In genomic region chr8:105349096-105349771, GRCm38 (mm10) we compare ENCODE assay signal across 8 mouse cellular contexts. TPM values are rescaled to one million over a fixed set of nuclear protein-coding genes. Genes with fewer than 3 reads are reported as not detected.
DNase-seq lines count a peak whose midpoint lies in the region; ATAC-seq and TF ChIP-seq lines count a peak whose summit lies in the region.

No protein-coding gene starts in this region.

- H3K9ac ChIP-seq in heart, adult 2 months (ENCODE audit: low read depth, low read length): peak overlapping the region; percentile 75
- peak overlapping the region; percentile 54 for H3K9ac ChIP-seq in liver, embryonic 12.5 days

- TF ChIP-seq POLR2A in heart, adult 2 months (IDR thresholded peaks at IDR 0.05; ENCODE audit: insufficient read depth, low read depth, low read length): no peak

- H3K4me1 ChIP-seq in heart, adult 2 months (ENCODE audit: control insufficient read depth, insufficient read depth, low read length): peaks cover 4% of the 10 kb centered on the region
- H3K4me1 ChIP-seq in liver, embryonic 12.5 days: peaks cover 51% of the 10 kb centered on the region

- intact Hi-C loops in heart, adult 2 months (cut with DNase I): no loop called here

- no peaks in the 10 kb centered on the region; the same call in none of the 2 replicates for H3K36me3 ChIP-seq in heart, adult 2 months (ENCODE audit: control insufficient read depth, insufficient read depth, low read length)
- peaks cover 17% of the 10 kb centered on the region for H3K36me3 ChIP-seq in C2C12 (ENCODE audit: control insufficient read depth, insufficient read depth)
- H3K36me3 ChIP-seq in liver, embryonic 12.5 days: no peaks in the 10 kb centered on the region

- H3K4me3 ChIP-seq in heart, adult 2 months: peak overlapping the region; percentile 98
- peak overlapping the region; percentile 77 for H3K4me3 ChIP-seq in C2C12 (ENCODE audit: insufficient read depth, poor library complexity, severe bottlenecking)
- peak overlapping the region; percentile 70 for H3K4me3 ChIP-seq in liver, embryonic 12.5 days

- no peaks in the 10 kb centered on the region for H3K9me3 ChIP-seq in liver, embryonic 12.5 days (replicated peaks)

- H3K27me3 ChIP-seq in heart, adult 2 months (ENCODE audit: control insufficient read depth, insufficient read depth, low read length): peaks cover 1% of the 10 kb centered on the region; the same call in 1 of the 2 replicates
- H3K27me3 ChIP-seq in C2C12 (ENCODE audit: control insufficient read depth, insufficient read depth, insufficient read length): no peaks in the 10 kb centered on the region
- peaks cover 91% of the 10 kb centered on the region for H3K27me3 ChIP-seq in liver, embryonic 12.5 days (replicated peaks)

- peak overlapping the region; percentile 98 for H3K4me2 ChIP-seq in liver, embryonic 12.5 days

- peaks cover 46% of the 10 kb centered on the region for H3K79me3 ChIP-seq in C2C12 (ENCODE audit: low read depth)

- peak overlapping the region; percentile 95 for H3ac ChIP-seq in C2C12 (ENCODE audit: control insufficient read depth, insufficient read length, low read depth)

- no peaks in the 10 kb centered on the region for H3K79me2 ChIP-seq in heart, adult 2 months (replicated peaks; ENCODE audit: control insufficient read depth, insufficient read depth, low read length)
- H3K79me2 ChIP-seq in C2C12 (ENCODE audit: control insufficient read depth, insufficient read depth): peaks cover 91% of the 10 kb centered on the region

- H3K27ac ChIP-seq in heart, adult 2 months: no peak overlapping the region
- no peak overlapping the region for H3K27ac ChIP-seq in liver, embryonic 12.5 days

- no peak for TF ChIP-seq EP300 in heart, adult 2 months (IDR thresholded peaks at IDR 0.05; ENCODE audit: insufficient read depth, low read depth, low read length)

- WGBS in heart, adult 2 months: 3% methylated on average over 30 of the region's 48 CpGs
- 3% methylated on average over 40 of the region's 48 CpGs for WGBS in liver, embryonic 12.5 days (ENCODE audit: insufficient replicate concordance)

- ATAC-seq in granulocyte monocyte progenitor cell, adult 5-6 weeks (replicated peaks; ENCODE audit: poor library complexity, severe bottlenecking): 0 out of 2 replicates have a peak, but pooled peaks have one; percentile 3
- ATAC-seq in liver, embryonic 12.5 days: no peak

- DNase-seq in heart, adult 2 months: peak; percentile 42 to 50
- no peak for DNase-seq in heart, postnatal 4 days
- DNase-seq in cerebellum, adult 11-12 months: peak; percentile 74
- DNase-seq in right cerebral cortex, postnatal 4 days: peak; percentile 63
- DNase-seq in ovary, postnatal 36 days (ENCODE audit: low spot score): no peak

- no peak for TF ChIP-seq CTCF in heart, adult 2 months (IDR thresholded peaks at IDR 0.05)
- TF ChIP-seq CTCF in C2C12 (IDR thresholded peaks at IDR 0.05; ENCODE audit: control insufficient read depth, insufficient read depth, insufficient read length): no peak

TF ChIP-seq in C2C12, 6 proteins besides CTCF, POLR2A, EP300 and RAD21:
- TF ChIP-seq MYOD1 (IDR thresholded peaks at IDR 0.05; ENCODE audit: control insufficient read depth, insufficient read length, low read depth) (no peak), MYOG (IDR thresholded peaks at IDR 0.05; ENCODE audit: control insufficient read depth, extremely low read depth, insufficient read length) (no peak), FOSL1 (IDR thresholded peaks at IDR 0.05; ENCODE audit: insufficient read depth, low read length, poor library complexity, severe bottlenecking) (no peak), CEBPB (IDR thresholded peaks at IDR 0.05; ENCODE audit: low read depth) (no peak), MAX (IDR thresholded peaks at IDR 0.05) (peak; percentile 44), USF1 (IDR thresholded peaks at IDR 0.05; ENCODE audit: low read depth) (no peak)

RNA-seq across cellular contexts. Expression of gene Slc9a5, which starts 0.6 kb away (rescaled TPM):
- total RNA-seq in heart, adult 2 months (2021): under 1 TPM; 0.36 to 0.37 TPM
- polyA plus RNA-seq in heart, adult 2 months (2012; rRNA removed): 1.7 and 2.1 TPM in 2 replicates
- total RNA-seq in heart, postnatal 4 days (2021): 1 to 10 TPM; 3.3 to 3.5 TPM
- 6.6 TPM for polyA plus RNA-seq in C2C12 (2012; fragmentation: generic; extraction: Trizol)
- 0.82 and 3.8 TPM in 2 replicates for total RNA-seq in granulocyte monocyte progenitor cell, adult 5-6 weeks (2014; fragmentation: Nextera tagmentation)
- 0.41 and 0.73 TPM in 2 replicates for total RNA-seq in granulocyte monocyte progenitor cell, adult 5-6 weeks (2017)
- polyA plus RNA-seq in liver, embryonic 12.5 days (2016; fragmentation: Nextera tagmentation; extraction: Ambion mirVana): 0.42 and 0.48 TPM in 2 replicates

RNA-seq across cellular contexts. Expression of gene Fhod1, which starts 1.5 kb away (rescaled TPM):
- 1 to 10 TPM; 4.4 to 6.9 TPM for total RNA-seq in heart, adult 2 months (2021)
- polyA plus RNA-seq in heart, adult 2 months (2012; rRNA removed): 14.2 and 17.3 TPM in 2 replicates
- 10 to 100 TPM in 1 of 2 experiments, 1 to 10 TPM in 1; 9.0 to 10.4 TPM for total RNA-seq in heart, postnatal 4 days (2021)
- polyA plus RNA-seq in C2C12 (2012; fragmentation: generic; extraction: Trizol): 30.7 TPM
- 7.0 and 12.9 TPM in 2 replicates for total RNA-seq in granulocyte monocyte progenitor cell, adult 5-6 weeks (2014; fragmentation: Nextera tagmentation)
- total RNA-seq in granulocyte monocyte progenitor cell, adult 5-6 weeks (2017): 2.5 and 2.6 TPM in 2 replicates
- 1.2 and 1.4 TPM in 2 replicates for polyA plus RNA-seq in liver, embryonic 12.5 days (2016; fragmentation: Nextera tagmentation; extraction: Ambion mirVana)

RNA-seq across cellular contexts. Expression of gene Tmem208, which starts 23.1 kb away (rescaled TPM):
- 10 to 100 TPM; 24.1 to 26.6 TPM for total RNA-seq in heart, adult 2 months (2021)
- 43.6 and 51.9 TPM in 2 replicates for polyA plus RNA-seq in heart, adult 2 months (2012; rRNA removed)
- total RNA-seq in heart, postnatal 4 days (2021): 10 to 100 TPM; 29.8 to 32.3 TPM
- 122 TPM for polyA plus RNA-seq in C2C12 (2012; fragmentation: generic; extraction: Trizol)
- 82.8 and 106 TPM in 2 replicates for total RNA-seq in granulocyte monocyte progenitor cell, adult 5-6 weeks (2014; fragmentation: Nextera tagmentation)
- total RNA-seq in granulocyte monocyte progenitor cell, adult 5-6 weeks (2017): 37.1 and 64.8 TPM in 2 replicates
- polyA plus RNA-seq in liver, embryonic 12.5 days (2016; fragmentation: Nextera tagmentation; extraction: Ambion mirVana): 106 and 109 TPM in 2 replicates

RNA-seq across cellular contexts. Expression of gene Lrrc29, which starts 23.2 kb away (rescaled TPM):
- total RNA-seq in heart, adult 2 months (2021): 1 to 10 TPM in 1 of 2 experiments, under 1 TPM in 1; 0.93 to 1.1 TPM
- polyA plus RNA-seq in heart, adult 2 months (2012; rRNA removed): 1.6 and 2.2 TPM in 2 replicates
- total RNA-seq in heart, postnatal 4 days (2021): 1 to 10 TPM; 2.5 to 2.7 TPM
- polyA plus RNA-seq in C2C12 (2012; fragmentation: generic; extraction: Trizol): 0.69 TPM
- total RNA-seq in granulocyte monocyte progenitor cell, adult 5-6 weeks (2014; fragmentation: Nextera tagmentation): 5.2 and 5.3 TPM in 2 replicates
- total RNA-seq in granulocyte monocyte progenitor cell, adult 5-6 weeks (2017): 2.0 and 2.3 TPM in 2 replicates
- 9.9 and 10.0 TPM in 2 replicates for polyA plus RNA-seq in liver, embryonic 12.5 days (2016; fragmentation: Nextera tagmentation; extraction: Ambion mirVana)

RNA-seq across cellular contexts. Expression of gene Plekhg4, which starts 23.8 kb away (rescaled TPM):
- under 1 TPM in 1 of 2 experiments, not detected in 1; 0.10 TPM for total RNA-seq in heart, adult 2 months (2021)
- polyA plus RNA-seq in heart, adult 2 months (2012; rRNA removed): 0.20 and 0.29 TPM in 2 replicates
- total RNA-seq in heart, postnatal 4 days (2021): under 1 TPM in 1 of 2 experiments, not detected in 1; 0.17 TPM
- 2.0 TPM for polyA plus RNA-seq in C2C12 (2012; fragmentation: generic; extraction: Trizol)
- 0.47 TPM in 1 of 2 replicates, not detected in the other for total RNA-seq in granulocyte monocyte progenitor cell, adult 5-6 weeks (2014; fragmentation: Nextera tagmentation)
- total RNA-seq in granulocyte monocyte progenitor cell, adult 5-6 weeks (2017): 0.09 TPM in 1 of 2 replicates, not detected in the other
- polyA plus RNA-seq in liver, embryonic 12.5 days (2016; fragmentation: Nextera tagmentation; extraction: Ambion mirVana): not detected in 2 replicates

Comparison
In these comparisons a context has a peak if more than half of its experiments do, and no peak if none do; other contexts are left out.
1. DNase-seq: peak in heart, adult 2 months (2 of 2), cerebellum, adult 11-12 months (single experiment) and right cerebral cortex, postnatal 4 days (single experiment); none in heart, postnatal 4 days (single experiment) and ovary, postnatal 36 days (single experiment).
2. Peak in every context shown above with its lines, with median percentiles within 50 percentile points of each other: H3K4me3 ChIP-seq.